Mouse (Mus musculus): ENCODE data around the gene Gm45717. TPM values are rescaled to one million over a fixed set of nuclear protein-coding genes. Genes with fewer than 3 reads are reported as not detected.
"Not testable (repeated sequence)": the region's sequence is repeated elsewhere in the genome, so short reads cannot be mapped to it uniquely, and the experiment has no call there.

Gm45717 gene
- polyA plus RNA-seq, 1 experiment from 2014 or later, result not detected

- Histone ChIP-seq H3K27me3 (ENCODE audit: control insufficient read depth, insufficient read depth, low read length) (no peaks in the 10 kb centered on the region), H3K9me3 (ENCODE audit: control insufficient read depth, low read depth, low read length) (no peaks in the 10 kb centered on the region), H3K4me3 (ENCODE audit: low read depth, low read length) (no peak overlapping the region), H3K27ac (ENCODE audit: low read length) (peak overlapping the region; percentile 66), H3K4me2 (replicated peaks; ENCODE audit: low read depth, low read length) (no peak overlapping the region), H3K36me3 (ENCODE audit: control insufficient read depth, insufficient read depth, low read length) (no peaks in the 10 kb centered on the region), H3K9ac (replicated peaks; ENCODE audit: low read depth, low read length) (no peak overlapping the region), H3K4me1 (ENCODE audit: control insufficient read depth, insufficient read depth, low read length) (peaks cover 43% of the 10 kb centered on the region)
- ATAC-seq (ENCODE audit: insufficient number of reproducible peaks, insufficient read depth, low FRiP score, low read depth), result no peak
- 39% methylated on average over 14 of the region's 14 CpGs for WGBS
Observed at GRCm38 (mm10) chr7:140973396-140974165, 17.8 kb upstream of the Gm45717 start.

DNA sequence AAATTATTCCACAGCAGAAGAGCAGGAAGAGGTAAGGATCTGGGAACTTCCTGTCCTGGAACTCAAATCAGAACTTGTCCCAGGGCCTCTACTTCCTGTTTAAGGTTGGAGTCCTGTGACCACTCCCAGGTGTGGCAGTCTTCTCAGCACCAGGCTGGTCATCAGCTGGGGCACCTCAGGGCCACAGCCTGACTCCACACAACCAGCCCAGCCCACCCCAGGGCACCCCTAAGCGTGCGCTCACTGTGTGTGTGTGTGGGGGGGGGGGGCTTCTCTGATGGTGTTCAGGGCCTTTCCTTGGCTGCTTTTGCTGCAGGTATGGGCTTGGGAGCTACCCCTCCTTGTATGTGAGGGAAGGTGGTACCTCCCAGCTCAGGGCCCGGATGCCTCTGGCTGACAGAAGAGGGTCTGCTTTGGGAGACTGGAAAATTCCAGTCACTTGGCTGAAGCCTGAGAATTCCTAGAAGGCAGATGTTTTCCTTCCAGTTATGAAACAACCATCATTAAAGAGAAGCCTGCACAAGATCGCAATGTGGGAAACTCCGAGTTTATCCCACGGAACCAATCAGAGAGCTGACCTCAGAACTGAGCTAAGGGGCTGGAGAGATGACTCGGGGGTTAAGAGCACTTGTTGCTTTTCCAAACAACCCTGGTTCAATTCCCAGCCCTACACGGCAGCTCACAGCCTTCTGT is 15.9 kb upstream of the Gm45717 start:
- peak; percentile 64 for ATAC-seq (ENCODE audit: insufficient number of reproducible peaks, insufficient read depth, low FRiP score, low read depth)
- Histone ChIP-seq H3K4me3 (ENCODE audit: low read depth, low read length) (no peak overlapping the region), H3K4me1 (ENCODE audit: control insufficient read depth, insufficient read depth, low read length) (peaks cover 50% of the 10 kb centered on the region), H3K27me3 (ENCODE audit: control insufficient read depth, insufficient read depth, low read length) (no peaks in the 10 kb centered on the region), H3K27ac (ENCODE audit: low read length) (peak overlapping the region; percentile 94), H3K4me2 (replicated peaks; ENCODE audit: low read depth, low read length) (peak overlapping the region; percentile 18; the same call in 1 of the 2 replicates), H3K9me3 (ENCODE audit: control insufficient read depth, low read depth, low read length) (no peaks in the 10 kb centered on the region), H3K36me3 (ENCODE audit: control insufficient read depth, insufficient read depth, low read length) (no peaks in the 10 kb centered on the region), H3K9ac (replicated peaks; ENCODE audit: low read depth, low read length) (no peak overlapping the region)
- 34% methylated on average over 8 of the region's 8 CpGs for WGBS

DNA sequence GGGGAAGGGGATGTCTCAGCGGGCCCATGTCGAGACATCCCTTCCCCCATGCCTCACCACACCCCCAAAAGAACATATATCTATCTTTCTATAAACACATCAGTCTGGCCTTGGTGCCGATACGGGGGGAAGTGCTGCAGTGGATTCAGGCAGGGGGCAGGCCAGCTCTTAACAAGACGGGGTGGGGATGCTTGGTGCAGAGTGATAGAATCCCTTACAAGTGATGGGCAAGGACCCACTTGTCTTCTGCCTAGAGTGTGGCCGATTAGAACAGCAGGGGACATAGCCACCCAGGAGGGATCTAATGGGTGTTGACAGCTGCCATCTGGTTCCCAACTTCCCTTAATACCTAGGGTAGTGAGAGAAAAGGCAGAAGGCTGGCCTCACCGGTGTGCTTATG is 15.2 kb upstream of the Gm45717 start:
- Histone ChIP-seq H3K9me3 (ENCODE audit: control insufficient read depth, low read depth, low read length) (no peaks in the 10 kb centered on the region), H3K4me2 (replicated peaks; ENCODE audit: low read depth, low read length) (0 out of 2 replicates have a peak overlapping the region, but pooled peaks have one; percentile 18), H3K9ac (replicated peaks; ENCODE audit: low read depth, low read length) (no peak overlapping the region), H3K27ac (ENCODE audit: low read length) (peak overlapping the region; percentile 94), H3K4me3 (ENCODE audit: low read depth, low read length) (no peak overlapping the region), H3K36me3 (ENCODE audit: control insufficient read depth, insufficient read depth, low read length) (no peaks in the 10 kb centered on the region), H3K27me3 (ENCODE audit: control insufficient read depth, insufficient read depth, low read length) (no peaks in the 10 kb centered on the region), H3K4me1 (ENCODE audit: control insufficient read depth, insufficient read depth, low read length) (peaks cover 50% of the 10 kb centered on the region)
- WGBS, result 18% methylated on average over 7 of the region's 7 CpGs
- peak; percentile 8; the same call in 1 of the 2 replicates for ATAC-seq (ENCODE audit: insufficient number of reproducible peaks, insufficient read depth, low FRiP score, low read depth)

GRCm38 (mm10) chr7:140968710-140969109 is 13.0 kb upstream of the Gm45717 start:
- H3K9ac ChIP-seq (replicated peaks; ENCODE audit: low read depth, low read length); H3K9me3 ChIP-seq (ENCODE audit: control insufficient read depth, low read depth, low read length); H3K36me3 ChIP-seq (ENCODE audit: control insufficient read depth, insufficient read depth, low read length); ATAC-seq (ENCODE audit: insufficient number of reproducible peaks, insufficient read depth, low FRiP score, low read depth); H3K27me3 ChIP-seq (ENCODE audit: control insufficient read depth, insufficient read depth, low read length): not testable (repeated sequence)
- Histone ChIP-seq H3K27ac (ENCODE audit: low read length) (peak overlapping the region; percentile 84; the same call in 1 of the 2 replicates), H3K4me2 (replicated peaks; ENCODE audit: low read depth, low read length) (peak overlapping the region; percentile 57), H3K4me3 (ENCODE audit: low read depth, low read length) (peak overlapping the region; percentile 26; the same call in 1 of the 2 replicates), H3K4me1 (ENCODE audit: control insufficient read depth, insufficient read depth, low read length) (peaks cover 40% of the 10 kb centered on the region)
- WGBS, result 16% methylated on average over 3 of the region's 3 CpGs

GRCm38 (mm10) chr7:140967862-140968591 is 12.3 kb upstream of the Gm45717 start:
- Histone ChIP-seq H3K27me3 (ENCODE audit: control insufficient read depth, insufficient read depth, low read length) (no peaks in the 10 kb centered on the region), H3K9me3 (ENCODE audit: control insufficient read depth, low read depth, low read length) (no peaks in the 10 kb centered on the region), H3K4me3 (ENCODE audit: low read depth, low read length) (peak overlapping the region; percentile 26), H3K4me2 (replicated peaks; ENCODE audit: low read depth, low read length) (peak overlapping the region; percentile 57), H3K27ac (ENCODE audit: low read length) (peak overlapping the region; percentile 84), H3K9ac (replicated peaks; ENCODE audit: low read depth, low read length) (no peak overlapping the region; the same call in 1 of the 2 replicates), H3K36me3 (ENCODE audit: control insufficient read depth, insufficient read depth, low read length) (no peaks in the 10 kb centered on the region), H3K4me1 (ENCODE audit: control insufficient read depth, insufficient read depth, low read length) (peaks cover 34% of the 10 kb centered on the region)
- 4% methylated on average over 14 of the region's 14 CpGs for whole genome bisulfite sequencing
- ATAC-seq (ENCODE audit: insufficient number of reproducible peaks, insufficient read depth, low FRiP score, low read depth), result peak; percentile 66

GRCm38 (mm10) chr7:140966921-140967320 is 11.2 kb upstream of the Gm45717 start, which contains the start of gene Ifitm1:
Gene Ifitm1, plus strand, starts transcription at chr7:140967221.
- WGBS, result 91% methylated on average over 4 of the region's 4 CpGs
- no peak for ATAC-seq (ENCODE audit: insufficient number of reproducible peaks, insufficient read depth, low FRiP score, low read depth)
- Histone ChIP-seq H3K4me3 (ENCODE audit: low read depth, low read length) (peak within 1 kb of the TSS; percentile 26), H3K4me1 (ENCODE audit: control insufficient read depth, insufficient read depth, low read length) (peaks cover 33% of the 10 kb centered on the region), H3K9me3 (ENCODE audit: control insufficient read depth, low read depth, low read length) (no peaks in the 10 kb centered on the region), H3K4me2 (replicated peaks; ENCODE audit: low read depth, low read length) (peak within 1 kb of the TSS; percentile 57), H3K9ac (replicated peaks; ENCODE audit: low read depth, low read length) (no peak within 1 kb of the TSS), H3K27ac (ENCODE audit: low read length) (peak within 1 kb of the TSS; percentile 84), H3K27me3 (ENCODE audit: control insufficient read depth, insufficient read depth, low read length) (no peaks in the 10 kb centered on the region), H3K36me3 (ENCODE audit: control insufficient read depth, insufficient read depth, low read length) (no peaks in the 10 kb centered on the region)

DNA sequence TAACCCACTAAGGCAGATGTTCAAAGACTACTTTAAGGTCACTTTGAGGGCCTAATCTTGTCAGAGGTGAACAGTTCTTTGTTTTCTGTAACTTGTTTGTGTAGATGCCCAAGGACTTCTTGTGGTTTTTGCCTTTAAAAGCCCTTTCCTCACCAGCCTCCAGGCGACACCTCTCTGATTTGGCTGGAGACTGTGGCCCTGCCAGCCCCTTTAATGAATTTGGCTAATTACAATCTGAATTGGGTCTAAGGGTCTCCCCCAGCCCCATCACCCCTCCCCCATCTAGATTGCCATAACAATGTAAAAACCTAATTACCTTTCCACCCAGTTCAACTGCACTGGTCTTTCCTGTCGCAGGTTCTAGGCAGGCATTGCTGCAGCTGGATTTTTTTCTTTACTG is 7.0 kb upstream of the Gm45717 start:
- no peak overlapping the region for H3K4me3 ChIP-seq (ENCODE audit: low read depth, low read length)
- ATAC-seq (ENCODE audit: insufficient number of reproducible peaks, insufficient read depth, low FRiP score, low read depth), result no peak
- no peak overlapping the region for H3K27ac ChIP-seq (ENCODE audit: low read length)
- H3K4me1 ChIP-seq (ENCODE audit: control insufficient read depth, insufficient read depth, low read length), result peaks cover 5% of the 10 kb centered on the region; the same call in 1 of the 2 replicates
- WGBS, result 85% methylated on average over 2 of the region's 2 CpGs
- H3K36me3 ChIP-seq (ENCODE audit: control insufficient read depth, insufficient read depth, low read length), result no peaks in the 10 kb centered on the region
- H3K9ac ChIP-seq (replicated peaks; ENCODE audit: low read depth, low read length), result no peak overlapping the region
- no peak overlapping the region for H3K4me2 ChIP-seq (replicated peaks; ENCODE audit: low read depth, low read length)
- H3K27me3 ChIP-seq (ENCODE audit: control insufficient read depth, insufficient read depth, low read length), result no peaks in the 10 kb centered on the region
- H3K9me3 ChIP-seq (ENCODE audit: control insufficient read depth, low read depth, low read length), result no peaks in the 10 kb centered on the region

DNA sequence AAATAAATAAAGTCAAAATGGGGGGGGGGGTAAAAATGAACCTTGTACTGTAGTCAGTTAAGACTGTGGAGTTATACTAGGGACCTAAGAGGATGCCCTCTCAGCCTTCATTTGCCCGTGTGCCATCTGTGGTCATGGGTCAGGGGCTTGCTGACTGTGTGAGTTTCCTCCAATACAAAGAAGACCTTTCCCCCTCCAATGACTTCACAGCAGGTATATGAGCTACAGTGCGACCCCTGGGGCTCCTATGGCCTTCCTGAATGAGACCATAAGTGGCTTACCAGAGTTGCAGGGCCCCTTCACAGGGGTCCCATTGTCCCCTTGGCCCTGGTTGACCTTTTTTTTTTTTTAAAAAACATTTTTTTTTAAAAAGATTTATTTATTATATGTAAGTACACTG is 5.7 kb upstream of the Gm45717 start:
- no peak for ATAC-seq (ENCODE audit: insufficient number of reproducible peaks, insufficient read depth, low FRiP score, low read depth)
- Histone ChIP-seq H3K4me2 (replicated peaks; ENCODE audit: low read depth, low read length) (no peak overlapping the region), H3K36me3 (ENCODE audit: control insufficient read depth, insufficient read depth, low read length) (no peaks in the 10 kb centered on the region), H3K9me3 (ENCODE audit: control insufficient read depth, low read depth, low read length) (no peaks in the 10 kb centered on the region), H3K4me1 (ENCODE audit: control insufficient read depth, insufficient read depth, low read length) (peaks cover 8% of the 10 kb centered on the region; the same call in 1 of the 2 replicates), H3K4me3 (ENCODE audit: low read depth, low read length) (no peak overlapping the region), H3K27me3 (ENCODE audit: control insufficient read depth, insufficient read depth, low read length) (no peaks in the 10 kb centered on the region), H3K27ac (ENCODE audit: low read length) (no peak overlapping the region), H3K9ac (replicated peaks; ENCODE audit: low read depth, low read length) (no peak overlapping the region)
- WGBS, result 80% methylated on average over 2 of the region's 2 CpGs
